Mouse (Mus musculus): Measurements from ENCODE around the gene Vdac1.

The Vdac1 gene

DNA sequence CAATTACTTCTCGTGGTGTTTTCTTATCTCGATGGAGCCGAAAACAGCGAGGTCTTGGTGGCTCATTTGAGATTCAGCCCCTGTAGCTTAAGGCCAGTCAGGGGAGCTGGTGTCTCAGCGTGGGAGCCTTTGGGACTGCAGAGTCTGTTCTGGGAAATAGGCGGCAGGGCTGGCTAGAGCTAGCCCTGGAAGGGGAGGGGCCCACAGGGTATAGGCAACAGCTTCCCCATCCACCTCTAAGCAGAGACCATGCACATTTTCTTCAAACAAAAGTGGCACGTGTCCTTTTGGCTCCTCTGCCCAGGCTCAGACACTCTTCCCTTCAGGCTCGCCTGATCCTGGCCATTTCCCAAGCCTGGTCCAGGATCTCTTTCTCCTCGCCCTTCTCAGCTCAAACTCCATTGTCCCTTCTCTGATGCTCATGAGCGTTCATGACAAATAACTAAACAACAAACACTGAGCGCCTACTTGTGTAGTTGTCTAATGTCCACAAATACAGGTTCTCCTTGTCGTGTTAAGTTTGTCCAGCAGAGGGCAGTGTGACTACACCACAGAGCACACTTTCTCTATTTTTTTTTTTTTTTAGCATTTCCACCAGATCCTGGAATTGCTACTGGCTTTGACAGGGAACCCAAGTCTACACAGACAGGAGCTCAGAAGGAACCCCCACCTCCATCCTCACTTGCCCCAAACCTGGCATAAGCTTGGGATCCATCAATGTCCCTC lies 60.6 kb downstream of the Vdac1 start:
- DNase-seq, result peak; percentile 29

DNA sequence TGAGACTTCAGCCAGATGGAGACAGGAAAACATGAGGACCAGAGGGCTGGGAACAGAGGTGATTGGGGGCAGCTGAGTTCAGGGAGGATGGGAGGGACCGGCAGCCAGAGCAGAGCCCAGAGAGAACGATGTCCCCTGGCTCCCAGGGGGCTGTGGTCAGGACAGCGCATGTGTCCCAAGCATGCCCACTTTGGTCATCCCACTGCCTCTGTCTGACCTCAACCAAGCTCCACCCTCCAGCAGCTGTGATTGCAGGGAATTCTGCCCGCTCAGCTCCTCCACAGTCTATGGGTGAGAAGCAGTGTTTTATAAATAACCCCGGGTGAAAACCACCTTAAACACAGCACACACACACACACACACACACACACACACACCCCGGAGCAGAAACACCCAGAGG lies 68.8 kb downstream of the Vdac1 start:
- no peak for DNase-seq

DNA sequence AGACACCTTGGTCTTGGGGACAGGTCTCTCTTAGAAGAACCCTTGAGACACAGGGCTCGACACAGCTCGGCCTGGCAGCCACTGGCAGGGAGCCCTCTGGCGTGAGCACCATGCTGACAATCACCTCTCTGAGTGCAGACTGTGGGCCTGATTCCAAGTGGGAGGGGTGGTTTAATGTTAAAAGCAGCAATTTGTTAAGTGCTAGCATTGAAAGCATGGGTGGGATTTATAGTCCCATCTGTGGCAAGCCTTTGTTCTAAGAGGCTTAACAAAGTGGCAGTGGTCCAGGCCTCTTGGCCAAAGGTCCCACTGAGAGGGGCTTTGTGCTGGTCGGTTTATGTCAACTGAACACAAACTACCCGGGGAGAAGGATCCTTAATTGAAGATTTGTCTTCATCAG lies 70.9 kb downstream of the Vdac1 start:
- DNase-seq, result no peak

DNA sequence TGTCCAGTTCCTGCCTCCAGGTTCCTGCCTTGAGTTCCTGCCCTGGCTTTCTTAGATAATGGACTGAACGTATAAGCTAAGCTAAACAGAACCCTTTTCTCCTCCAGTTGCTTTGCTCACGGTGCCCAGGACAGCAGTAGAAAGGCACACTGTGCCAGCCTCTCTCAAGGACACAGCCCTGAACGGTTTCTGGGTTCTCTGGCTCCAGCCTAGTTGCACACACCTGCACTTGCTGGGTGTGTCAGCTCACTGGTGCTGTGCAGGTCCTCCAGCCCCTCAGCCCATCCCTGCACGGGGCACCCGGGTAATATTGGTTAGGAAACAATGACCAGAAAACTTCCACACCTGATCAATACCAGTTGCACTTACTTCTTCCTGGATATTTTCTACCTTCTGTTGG lies 71.5 kb downstream of the Vdac1 start:
- no peak for DNase-seq

DNA sequence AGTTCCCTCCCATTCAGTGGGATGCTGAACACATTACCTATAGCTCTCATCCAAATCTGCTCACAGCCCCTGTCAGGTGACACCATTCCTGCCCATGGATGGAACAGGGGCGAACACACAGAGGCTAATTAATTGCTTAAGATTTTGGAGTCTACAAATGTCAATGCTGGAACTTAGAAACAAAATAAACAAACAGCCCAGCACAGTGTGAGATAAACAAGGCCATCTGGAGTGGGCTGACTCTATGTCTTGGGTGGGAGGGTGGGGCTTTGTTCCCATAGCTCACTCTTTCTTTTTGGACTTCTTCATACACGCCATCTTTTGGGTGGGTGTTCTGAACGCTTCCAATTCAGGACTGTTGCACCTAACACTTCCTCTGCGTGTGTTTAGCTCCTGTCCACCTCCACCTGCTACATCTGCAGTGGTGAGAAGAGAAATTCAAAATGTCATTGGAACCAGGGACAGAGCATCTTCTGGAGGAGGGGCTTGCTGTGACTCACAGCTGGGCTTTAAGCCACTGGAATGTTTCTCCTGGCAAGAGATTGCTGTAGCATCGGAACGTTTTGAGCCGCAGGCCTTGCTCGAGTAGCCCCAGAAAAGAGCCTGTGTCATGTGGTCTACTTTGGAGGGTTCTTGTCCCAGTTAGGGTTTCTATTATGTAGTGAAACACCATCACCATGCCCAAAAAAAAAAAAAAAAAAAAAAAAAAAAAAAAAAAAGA lies 72.6 kb downstream of the Vdac1 start:
- DNase-seq, result no peak

DNA sequence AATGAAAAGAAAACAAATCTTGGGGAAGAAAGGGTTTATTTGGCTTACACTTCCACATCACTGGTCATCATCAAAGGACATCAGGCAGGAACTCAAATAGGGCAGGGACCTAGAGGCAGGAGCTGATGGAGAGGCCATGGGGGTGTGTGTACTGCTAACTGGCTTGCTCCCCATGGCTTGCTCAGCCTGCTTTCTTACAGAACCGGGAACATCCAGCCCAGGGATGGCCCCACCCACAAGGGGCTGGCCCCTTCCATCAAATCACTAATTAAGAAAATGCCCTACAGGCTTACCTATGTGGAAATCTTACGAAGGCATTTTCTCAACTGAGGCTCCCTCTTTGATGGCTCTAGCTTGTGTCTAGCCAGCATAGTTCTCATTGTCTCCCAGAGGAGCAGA lies 73.1 kb downstream of the Vdac1 start:
- no peak for DNase-seq

DNA sequence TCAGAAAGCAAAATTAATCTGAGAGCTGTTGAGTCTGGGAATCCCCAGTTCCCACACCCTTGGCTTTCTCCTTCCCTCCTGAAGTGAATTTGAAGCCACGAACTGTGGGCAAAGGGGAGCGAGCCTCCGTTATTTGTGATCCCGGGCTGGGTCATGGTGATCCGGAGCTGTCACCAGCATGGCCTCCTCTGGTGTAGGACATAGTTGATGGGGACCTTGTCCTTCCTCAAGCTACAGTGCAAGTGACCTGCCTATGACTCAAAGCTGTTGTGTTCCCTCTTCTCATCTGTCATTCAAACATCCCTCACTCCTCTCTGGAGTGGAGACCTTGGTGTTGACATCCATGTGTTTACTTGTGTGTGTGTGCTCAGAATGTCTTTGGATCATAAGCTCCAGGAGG lies 74.8 kb downstream of the Vdac1 start:
- DNase-seq, result no peak

DNA sequence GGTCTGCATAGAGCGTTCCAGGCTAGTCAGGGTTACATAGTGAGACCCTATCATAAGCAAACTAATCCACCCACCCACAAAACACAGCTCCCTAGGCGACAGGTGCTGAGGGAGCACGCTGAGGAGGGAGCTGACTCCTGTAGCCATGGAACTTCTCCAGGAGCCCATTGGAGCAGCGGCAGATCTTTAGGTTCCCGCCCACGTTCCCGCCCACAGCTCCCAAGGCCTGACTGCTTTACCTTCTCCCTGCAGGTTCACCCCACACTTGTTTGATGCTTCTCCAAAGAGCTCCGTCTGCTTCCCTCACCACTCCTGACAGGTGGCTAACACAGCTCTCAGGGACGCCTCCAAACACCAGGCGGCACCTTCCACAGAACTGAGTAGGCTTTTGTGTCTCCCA lies 76.5 kb downstream of the Vdac1 start:
- DNase-seq, result no peak
